Mouse (Mus musculus): ENCODE data around the gene Plekho2. TPM values are rescaled to one million over a fixed set of nuclear protein-coding genes. Genes with fewer than 3 reads are reported as not detected.

Plekho2 gene
- polyA plus RNA-seq, 1 experiment from 2014 or later = 21.4 TPM

DNA sequence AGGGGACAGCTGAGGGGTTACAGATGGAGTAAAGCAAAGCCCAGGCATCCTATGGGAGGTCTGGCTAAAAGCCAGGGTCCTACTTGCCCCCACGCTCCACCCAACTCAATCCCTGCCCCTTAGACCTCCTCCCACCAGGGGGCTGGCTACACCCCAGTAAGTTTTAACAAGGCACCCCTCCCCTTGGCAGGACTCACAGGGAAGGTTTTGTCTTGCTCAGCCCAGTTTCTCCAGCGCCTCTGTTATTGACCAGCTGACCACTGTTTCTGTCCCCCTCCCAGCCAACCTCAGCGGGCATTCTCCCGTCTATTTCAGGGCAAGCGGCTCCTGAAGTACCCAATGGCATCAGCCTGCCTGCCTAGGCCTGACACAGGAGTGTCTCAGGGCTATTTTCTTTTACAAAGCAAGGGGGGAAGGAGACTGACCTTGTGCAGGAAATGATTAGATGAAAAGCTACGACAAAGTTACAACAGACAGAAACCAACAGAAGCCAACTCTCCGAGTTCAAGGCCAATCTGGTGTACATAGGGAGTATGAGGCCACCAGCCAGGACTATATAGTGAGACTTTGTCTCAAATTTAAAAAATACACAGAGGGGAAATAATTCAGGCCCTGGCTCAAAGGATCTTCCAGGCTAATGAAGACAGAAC, 2.9 kb downstream of the Plekho2 start:
- Histone ChIP-seq H3K36me3 (ENCODE audit: control insufficient read depth, insufficient read depth, low read length) (peaks cover 4% of the 10 kb centered on the region; the same call in 1 of the 2 replicates), H3K27ac (ENCODE audit: low read length) (peak overlapping the region; percentile 83), H3K9ac (ENCODE audit: low read length) (peak overlapping the region; percentile 56), H3K9me3 (replicated peaks; ENCODE audit: control insufficient read depth, low read length) (no peaks in the 10 kb centered on the region), H3K4me2 (ENCODE audit: low read depth, low read length) (peak overlapping the region; percentile 65), H3K4me3 (replicated peaks; ENCODE audit: low read length) (peak overlapping the region; percentile 29), H3K4me1 (ENCODE audit: control insufficient read depth, insufficient read depth, low read length) (peaks cover 29% of the 10 kb centered on the region), H3K27me3 (ENCODE audit: control insufficient read depth, insufficient read depth, low read length) (no peaks in the 10 kb centered on the region)
- no peak for ATAC-seq (ENCODE audit: insufficient read depth, low FRiP score)
- WGBS = 40% methylated on average over 7 of the region's 7 CpGs

DNA sequence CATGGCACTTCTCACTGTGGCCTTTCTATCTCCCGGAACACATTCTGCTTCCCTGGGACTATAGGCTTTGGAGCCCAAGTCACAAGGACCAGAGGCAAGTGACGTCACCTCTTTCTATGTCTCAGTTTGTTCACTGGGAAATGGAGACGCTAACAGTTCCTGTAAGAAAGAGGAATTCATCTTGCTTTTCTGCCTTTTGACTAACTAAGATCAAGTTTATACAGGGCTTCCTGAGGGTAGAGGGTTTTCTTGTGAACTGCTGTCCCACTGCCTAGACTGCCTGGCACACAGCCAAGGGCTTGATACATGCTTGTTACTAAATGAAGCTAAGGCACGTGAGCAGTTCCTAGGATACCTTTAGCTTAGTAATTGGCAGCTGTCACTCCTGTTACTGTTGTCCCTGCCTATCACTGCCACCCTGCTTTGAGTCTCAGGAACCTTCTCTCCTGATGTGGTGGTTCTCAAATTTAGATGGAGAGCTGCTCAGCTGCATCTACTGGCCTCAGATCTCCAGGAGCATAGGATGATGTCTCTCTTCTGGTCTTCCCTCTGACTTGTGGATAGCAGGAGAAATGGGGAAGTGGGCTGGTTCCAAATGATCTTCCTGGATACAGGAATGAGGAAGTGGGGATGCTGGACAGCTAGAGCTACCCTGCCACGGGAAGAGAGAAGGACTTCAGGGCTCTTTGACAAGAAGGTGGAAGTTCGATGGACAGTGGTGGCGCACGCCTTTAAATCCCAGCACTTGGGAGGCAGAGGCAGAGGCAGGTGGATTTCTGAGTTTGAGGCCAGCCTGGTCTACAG, 4.2 kb downstream of the Plekho2 start:
- Histone ChIP-seq H3K27ac (ENCODE audit: low read length) (peak overlapping the region; percentile 52), H3K9me3 (replicated peaks; ENCODE audit: control insufficient read depth, low read length) (no peaks in the 10 kb centered on the region), H3K27me3 (ENCODE audit: control insufficient read depth, insufficient read depth, low read length) (no peaks in the 10 kb centered on the region), H3K4me2 (ENCODE audit: low read depth, low read length) (no peak overlapping the region), H3K36me3 (ENCODE audit: control insufficient read depth, insufficient read depth, low read length) (peaks cover 4% of the 10 kb centered on the region; the same call in 1 of the 2 replicates), H3K4me1 (ENCODE audit: control insufficient read depth, insufficient read depth, low read length) (peaks cover 29% of the 10 kb centered on the region), H3K9ac (ENCODE audit: low read length) (no peak overlapping the region), H3K4me3 (replicated peaks; ENCODE audit: low read length) (no peak overlapping the region)
- no peak for ATAC-seq (ENCODE audit: insufficient read depth, low FRiP score)
- WGBS = 56% methylated on average over 8 of the region's 8 CpGs

DNA sequence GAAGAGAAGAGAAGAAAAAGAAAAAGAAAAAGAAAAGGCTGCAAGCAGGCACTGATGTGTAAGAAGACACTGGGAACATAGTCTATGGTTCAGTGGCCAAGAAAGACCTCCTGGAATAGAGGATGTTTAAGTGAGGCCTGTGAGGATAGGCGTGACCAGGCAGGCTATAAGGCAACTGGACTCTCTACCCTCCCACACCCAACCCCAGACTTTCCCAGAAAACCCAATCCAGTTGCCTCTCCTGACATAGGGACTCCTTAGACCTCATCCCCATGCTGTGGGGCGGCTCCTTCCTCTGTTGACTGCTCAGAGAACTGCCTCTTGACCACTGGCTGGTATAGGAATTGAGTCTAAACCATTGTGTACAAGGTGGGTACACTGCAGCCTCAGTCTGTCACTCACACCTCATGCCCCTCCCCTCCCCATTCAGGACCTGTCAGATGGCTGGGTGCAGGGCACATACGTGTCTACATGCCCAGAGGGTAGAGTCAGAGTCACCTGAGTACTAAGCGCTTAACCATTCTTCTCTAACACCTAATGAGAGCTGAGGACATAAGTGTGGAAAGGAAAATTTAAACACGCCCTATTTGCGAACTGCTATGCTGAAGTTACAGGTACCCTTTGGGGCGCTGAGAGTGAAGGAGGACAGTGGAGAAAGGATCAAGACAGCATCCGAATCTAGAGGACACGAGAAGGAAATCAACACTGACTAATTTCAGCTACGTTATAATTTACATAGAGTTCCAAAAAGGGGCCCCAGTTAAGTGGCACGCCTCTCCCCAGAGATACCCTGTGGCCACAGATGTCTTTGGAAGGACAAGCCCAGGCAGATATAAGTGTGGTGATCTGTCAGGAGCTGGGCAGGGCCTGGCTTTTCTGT, 5.1 kb downstream of the Plekho2 start:
- no peak for ATAC-seq (ENCODE audit: insufficient read depth, low FRiP score)
- H3K4me1 ChIP-seq (ENCODE audit: control insufficient read depth, insufficient read depth, low read length) = peaks cover 33% of the 10 kb centered on the region
- 78% methylated on average over 11 of the region's 11 CpGs for WGBS
- H3K27me3 ChIP-seq (ENCODE audit: control insufficient read depth, insufficient read depth, low read length) = no peaks in the 10 kb centered on the region
- H3K4me3 ChIP-seq (replicated peaks; ENCODE audit: low read length) = no peak overlapping the region
- no peak overlapping the region for H3K4me2 ChIP-seq (ENCODE audit: low read depth, low read length)
- H3K9ac ChIP-seq (ENCODE audit: low read length) = no peak overlapping the region
- H3K27ac ChIP-seq (ENCODE audit: low read length) = peak overlapping the region; percentile 52
- H3K36me3 ChIP-seq (ENCODE audit: control insufficient read depth, insufficient read depth, low read length) = peaks cover 4% of the 10 kb centered on the region; the same call in 1 of the 2 replicates
- no peaks in the 10 kb centered on the region for H3K9me3 ChIP-seq (replicated peaks; ENCODE audit: control insufficient read depth, low read length)

DNA sequence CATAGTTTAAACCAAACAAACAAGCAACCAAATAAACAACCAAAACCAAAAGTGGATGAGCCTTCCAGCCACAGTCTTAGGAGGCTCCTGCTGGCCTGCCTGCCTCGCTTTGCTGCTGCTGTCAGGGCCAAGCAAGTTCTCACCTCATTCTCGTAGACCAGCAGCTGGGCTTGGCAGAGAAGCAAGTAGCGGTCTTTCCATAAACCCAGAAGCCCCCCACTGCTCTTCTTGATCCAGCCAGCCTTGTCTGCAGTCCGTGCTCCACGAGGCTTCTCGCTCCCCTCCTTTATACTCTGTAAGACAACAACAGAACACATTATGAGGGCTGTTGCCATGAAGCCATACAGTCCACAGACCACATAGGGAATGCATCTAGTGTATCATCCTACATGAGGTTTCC, 7.0 kb downstream of the Plekho2 start:
- Histone ChIP-seq H3K9me3 (replicated peaks; ENCODE audit: control insufficient read depth, low read length) (no peaks in the 10 kb centered on the region), H3K27me3 (ENCODE audit: control insufficient read depth, insufficient read depth, low read length) (no peaks in the 10 kb centered on the region), H3K36me3 (ENCODE audit: control insufficient read depth, insufficient read depth, low read length) (peaks cover 7% of the 10 kb centered on the region; the same call in 1 of the 2 replicates), H3K9ac (ENCODE audit: low read length) (no peak overlapping the region), H3K4me1 (ENCODE audit: control insufficient read depth, insufficient read depth, low read length) (peaks cover 36% of the 10 kb centered on the region), H3K27ac (ENCODE audit: low read length) (no peak overlapping the region), H3K4me3 (replicated peaks; ENCODE audit: low read length) (no peak overlapping the region), H3K4me2 (ENCODE audit: low read depth, low read length) (no peak overlapping the region)
- ATAC-seq (ENCODE audit: insufficient read depth, low FRiP score) = no peak
- 85% methylated on average over 6 of the region's 6 CpGs for WGBS

DNA sequence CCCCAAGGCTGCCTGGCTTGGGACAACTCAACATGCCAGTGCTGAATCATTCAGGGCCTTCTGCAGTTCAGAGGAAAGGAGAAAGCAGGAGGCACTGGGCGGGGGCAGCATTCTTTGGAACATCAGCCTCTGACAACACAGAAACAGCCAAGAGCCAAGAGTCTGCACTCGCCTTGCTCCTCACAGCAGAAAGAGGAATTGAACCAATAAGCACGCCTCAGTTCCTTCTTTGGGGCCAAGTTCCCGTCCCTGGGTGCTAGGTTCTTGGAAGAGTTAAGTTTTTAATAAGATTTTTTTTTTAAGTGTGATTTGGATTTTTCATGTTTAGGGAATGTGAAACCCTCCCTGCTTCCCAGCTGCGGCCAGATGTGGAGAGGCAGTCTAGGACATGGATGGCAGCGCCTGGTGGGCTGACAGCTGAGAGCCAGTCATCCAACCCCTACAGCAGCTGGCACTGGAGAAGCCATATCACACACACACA, 10.3 kb downstream of the Plekho2 start:
- peak; percentile 35; the same call in 1 of the 2 replicates for ATAC-seq (ENCODE audit: insufficient read depth, low FRiP score)
- H3K36me3 ChIP-seq (ENCODE audit: control insufficient read depth, insufficient read depth, low read length) = peaks cover 7% of the 10 kb centered on the region
- 53% methylated on average over 6 of the region's 6 CpGs for WGBS
- H3K4me3 ChIP-seq (replicated peaks; ENCODE audit: low read length) = no peak overlapping the region
- H3K4me1 ChIP-seq (ENCODE audit: control insufficient read depth, insufficient read depth, low read length) = peaks cover 8% of the 10 kb centered on the region
- H3K9me3 ChIP-seq (replicated peaks; ENCODE audit: control insufficient read depth, low read length) = no peaks in the 10 kb centered on the region
- peak overlapping the region; percentile 84 for H3K27ac ChIP-seq (ENCODE audit: low read length)
- H3K27me3 ChIP-seq (ENCODE audit: control insufficient read depth, insufficient read depth, low read length) = no peaks in the 10 kb centered on the region
- no peak overlapping the region for H3K4me2 ChIP-seq (ENCODE audit: low read depth, low read length)
- no peak overlapping the region for H3K9ac ChIP-seq (ENCODE audit: low read length)

DNA sequence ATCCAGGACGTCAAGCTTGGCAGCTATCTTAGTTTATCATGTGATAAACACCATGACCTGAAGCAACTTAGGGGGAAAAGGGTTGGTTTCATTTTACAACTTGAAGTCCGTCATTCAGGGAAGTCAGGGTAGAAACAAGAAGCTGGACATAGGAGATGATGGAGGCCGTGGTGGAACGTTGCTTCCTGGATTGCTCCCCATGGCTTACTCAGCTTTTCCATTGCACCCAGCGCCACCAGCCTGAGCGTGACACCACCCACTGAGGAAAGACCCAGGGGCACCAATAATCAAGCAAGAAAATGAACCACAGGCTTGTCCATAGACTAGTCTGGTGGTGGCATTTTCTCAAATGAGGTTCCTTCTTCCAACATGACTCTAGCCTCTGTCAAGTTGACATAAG, 11.1 kb downstream of the Plekho2 start:
- Histone ChIP-seq H3K36me3 (ENCODE audit: control insufficient read depth, insufficient read depth, low read length) (peaks cover 7% of the 10 kb centered on the region), H3K9ac (ENCODE audit: low read length) (no peak overlapping the region), H3K4me1 (ENCODE audit: control insufficient read depth, insufficient read depth, low read length) (peaks cover 7% of the 10 kb centered on the region; the same call in 1 of the 2 replicates), H3K4me3 (replicated peaks; ENCODE audit: low read length) (no peak overlapping the region), H3K27me3 (ENCODE audit: control insufficient read depth, insufficient read depth, low read length) (no peaks in the 10 kb centered on the region), H3K4me2 (ENCODE audit: low read depth, low read length) (no peak overlapping the region), H3K9me3 (replicated peaks; ENCODE audit: control insufficient read depth, low read length) (no peaks in the 10 kb centered on the region), H3K27ac (ENCODE audit: low read length) (peak overlapping the region; percentile 84)
- no peak for ATAC-seq (ENCODE audit: insufficient read depth, low FRiP score)
- WGBS = 79% methylated on average over 6 of the region's 6 CpGs

DNA sequence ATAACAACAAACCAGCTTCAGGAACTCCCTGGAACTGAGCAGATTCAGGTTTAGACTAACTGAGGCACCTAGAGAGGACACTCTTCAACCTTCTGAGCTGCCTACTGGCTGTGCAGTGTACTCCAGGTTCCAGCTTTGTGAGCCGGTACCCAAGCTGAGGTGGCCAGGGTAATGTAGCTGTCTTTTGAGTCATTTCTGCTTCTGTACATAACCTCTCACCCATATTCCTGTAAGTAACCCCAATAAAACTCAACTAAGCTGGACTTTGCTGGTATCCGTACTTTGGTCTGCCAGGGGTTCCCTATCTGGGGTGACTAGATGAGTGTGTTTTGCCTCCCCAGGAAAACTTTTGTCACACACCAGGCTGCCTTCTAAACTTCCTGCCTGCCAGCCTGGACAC, 15.1 kb downstream of the Plekho2 start:
- 94% methylated on average over 2 of the region's 2 CpGs for WGBS

DNA sequence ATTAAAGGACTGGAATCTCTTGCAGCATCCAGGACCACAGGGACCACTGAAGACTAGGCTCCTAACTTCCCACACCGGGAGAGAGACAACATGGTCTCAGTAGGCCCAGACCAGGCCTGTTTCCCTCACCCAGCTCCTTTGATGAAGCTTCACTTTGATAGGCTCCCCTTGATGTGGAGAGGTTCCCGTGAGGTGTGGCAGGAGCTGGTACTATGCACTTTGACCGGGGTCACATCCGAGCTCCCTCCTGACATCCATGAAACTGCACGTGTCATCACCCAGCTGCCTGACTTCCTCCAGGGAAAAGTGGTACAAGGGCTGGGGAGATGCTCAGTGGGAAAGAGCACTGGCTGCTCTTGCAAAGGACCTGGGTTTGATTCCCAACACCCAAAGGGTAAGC, 16.8 kb downstream of the Plekho2 start:
- Histone ChIP-seq H3K36me3 (ENCODE audit: control insufficient read depth, insufficient read depth, low read length) (peaks cover 13% of the 10 kb centered on the region), H3K4me3 (replicated peaks; ENCODE audit: low read length) (no peak overlapping the region), H3K9ac (ENCODE audit: low read length) (no peak overlapping the region), H3K27ac (ENCODE audit: low read length) (no peak overlapping the region), H3K4me2 (ENCODE audit: low read depth, low read length) (no peak overlapping the region), H3K9me3 (replicated peaks; ENCODE audit: control insufficient read depth, low read length) (no peaks in the 10 kb centered on the region), H3K27me3 (ENCODE audit: control insufficient read depth, insufficient read depth, low read length) (no peaks in the 10 kb centered on the region), H3K4me1 (ENCODE audit: control insufficient read depth, insufficient read depth, low read length) (peaks cover 14% of the 10 kb centered on the region; the same call in 1 of the 2 replicates)
- WGBS = 87% methylated on average over 5 of the region's 5 CpGs
- ATAC-seq (ENCODE audit: insufficient read depth, low FRiP score) = no peak

More for the DNA sequence above, 15.1 kb downstream of the Plekho2 start:
- Histone ChIP-seq H3K9me3 (replicated peaks; ENCODE audit: control insufficient read depth, low read length) (no peaks in the 10 kb centered on the region), H3K4me3 (replicated peaks; ENCODE audit: low read length) (no peak overlapping the region), H3K9ac (ENCODE audit: low read length) (no peak overlapping the region), H3K4me1 (ENCODE audit: control insufficient read depth, insufficient read depth, low read length) (peaks cover 17% of the 10 kb centered on the region), H3K4me2 (ENCODE audit: low read depth, low read length) (no peak overlapping the region), H3K36me3 (ENCODE audit: control insufficient read depth, insufficient read depth, low read length) (peaks cover 9% of the 10 kb centered on the region), H3K27ac (ENCODE audit: low read length) (no peak overlapping the region), H3K27me3 (ENCODE audit: control insufficient read depth, insufficient read depth, low read length) (no peaks in the 10 kb centered on the region)
- no peak for ATAC-seq (ENCODE audit: insufficient read depth, low FRiP score)
